Mouse (Mus musculus) stomach, postnatal 0 days (tissue): ENCODE measurements around the gene Lzts3. TPM values are rescaled to one million over a fixed set of nuclear protein-coding genes. Genes with fewer than 3 reads are reported as not detected.

Experiments
- ATAC-seq: fragments of 200-750 bp; cut with Nextera tagmentation; 2 replicates; pipeline ENCODE4 v1.8.0; 2017; ENCODE audit not compliant: low FRiP score, low TSS enrichment
- DNase-seq: peaks from one replicate; pipeline ENCODE4 v3.0.0-alpha.2; 2016; ENCODE audit warnings: low spot score
- H3K27ac ChIP-seq: fragments of 300-500 bp; sonication (generic); replicated peaks from 2 replicates; pipeline ENCODE4 v1.5.1; 2014; ENCODE audit warnings: mild to moderate bottlenecking, control low read depth
- H3K27me3 ChIP-seq: fragments of 300-500 bp; sonication (generic); 2 replicates; pipeline ENCODE4 v1.6.1; 2014; ENCODE audit warnings: low read length; ENCODE audit not compliant: control insufficient read depth, insufficient read depth
- H3K36me3 ChIP-seq: fragments of 300-500 bp; sonication (generic); 2 replicates; pipeline ENCODE4 v1.6.1; 2014; ENCODE audit warnings: low read length, mixed read lengths; ENCODE audit not compliant: control insufficient read depth, insufficient read depth
- H3K4me1 ChIP-seq: fragments of 300-500 bp; sonication (generic); replicated peaks from 2 replicates; pipeline ENCODE4 v1.6.1; 2014; ENCODE audit warnings: antibody characterized with exemption; ENCODE audit not compliant: control insufficient read depth, insufficient read depth
- H3K4me2 ChIP-seq: fragments of 300-500 bp; sonication (generic); replicated peaks from 2 replicates; pipeline ENCODE4 v1.6.1; 2014; ENCODE audit warnings: low read depth, mild to moderate bottlenecking, control low read depth, moderate library complexity
- H3K4me3 ChIP-seq: fragments of 300-500 bp; sonication (generic); 2 replicates; pipeline ENCODE4 v1.5.1; 2014; ENCODE audit warnings: low read depth, low read length, control low read depth
- H3K9ac ChIP-seq: fragments of 300-500 bp; sonication (generic); 2 replicates; pipeline ENCODE4 v1.6.1; 2014; ENCODE audit warnings: mild to moderate bottlenecking, low read length, control low read depth, mixed read lengths
- H3K9me3 ChIP-seq: fragments of 300-500 bp; sonication (generic); 2 replicates; pipeline ENCODE4 v1.6.1; 2016; ENCODE audit warnings: low read length; ENCODE audit not compliant: control insufficient read depth
- CTCF ChIP-seq: IDR thresholded peaks from 2 replicates; pipeline ENCODE4 v1.5.1; 2016; ENCODE audit warnings: antibody characterized with exemption, low read depth, mild to moderate bottlenecking, moderate library complexity
- EP300 ChIP-seq: optimal IDR thresholded peaks from 2 replicates; pipeline ENCODE3; 2016; ENCODE audit warnings: antibody characterized with exemption
- WGBS: fragments of 180-500 bp; shearing (Covaris S2); extraction: QIAGEN DNeasy Blood & Tissue Kit; methylation state at CpG from one replicate; pipeline ENCODE4 v1.1.7; 2014; 5-methylcytosine and 5-hydroxymethylcytosine counted together
- polyA plus RNA-seq: library from polyadenylated mRNA; unstranded; fragments of >200 nt; fragmentation: Nextera tagmentation; extraction: Ambion mirVana; gene quantifications from 2 replicates; pipeline ENCODE4 v1.2.1, GENCODE M21; 2015

Lzts3 gene
- 2.9 and 3.1 TPM in 2 replicates for polyA plus RNA-seq

DNA sequence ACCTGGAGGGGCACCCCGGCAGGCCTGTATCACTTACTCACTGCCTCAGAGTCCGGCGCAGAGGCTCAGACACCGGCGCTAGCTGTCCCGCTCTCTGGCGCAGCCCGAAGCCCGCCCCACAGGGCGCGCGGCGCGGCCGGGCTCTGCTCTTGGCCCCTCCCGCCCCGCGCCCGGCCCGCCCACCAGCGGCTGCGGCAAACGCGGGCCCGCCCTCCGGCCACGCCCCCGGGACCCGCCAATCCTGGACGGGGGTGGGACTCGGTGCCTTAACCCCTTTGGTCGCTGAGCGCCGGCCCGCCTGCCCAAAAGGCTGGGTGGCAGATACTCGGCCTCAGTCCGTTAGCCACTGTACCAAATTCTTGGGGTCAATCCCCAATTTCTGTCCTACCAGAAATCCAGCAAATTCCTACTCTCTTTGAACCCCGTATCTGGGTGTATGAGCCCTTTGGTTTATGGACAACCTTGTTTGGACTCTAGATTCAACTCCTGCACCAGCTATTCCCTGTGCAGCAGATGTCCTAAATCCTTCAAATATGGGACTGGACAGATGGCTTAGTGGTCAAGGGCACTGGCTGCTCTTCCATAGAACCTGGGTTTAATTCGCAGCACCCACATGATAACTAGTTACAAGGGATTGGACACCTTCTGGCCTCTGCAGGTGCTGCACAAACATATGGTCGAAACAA is at the start of gene Lzts3:
Lzts3 (minus strand) TSS at position 120 of the 686 bp plus-strand sequence.
- ATAC-seq = peak; percentile 88

GRCm38 (mm10) chr2:130689011-130689410 is 46.4 kb upstream of the Lzts3 start:
- Histone ChIP-seq H3K9ac (no peak overlapping the region), H3K4me3 (no peak overlapping the region), H3K27me3 (no peaks in the 10 kb centered on the region), H3K9me3 (no peaks in the 10 kb centered on the region), H3K36me3 (0 out of 2 replicates have a peak, but pooled peaks cover 3% of the 10 kb centered on the region), H3K4me2 (no peak overlapping the region), H3K4me1 (no peaks in the 10 kb centered on the region), H3K27ac (no peak overlapping the region)
- DNase-seq = no peak
- TF ChIP-seq EP300 = no peak
- TF ChIP-seq CTCF = no peak
- WGBS = 56% methylated on average over 2 of the region's 2 CpGs
- ATAC-seq = no peak

More for the DNA sequence above, at the start of gene Lzts3:
- no peak for TF ChIP-seq EP300
- TF ChIP-seq CTCF = no peak
- Histone ChIP-seq H3K4me2 (peak within 1 kb of the TSS; percentile 97), H3K4me3 (peak within 1 kb of the TSS; percentile 67), H3K9ac (peak within 1 kb of the TSS; percentile 68), H3K27me3 (no peaks in the 10 kb centered on the region), H3K36me3 (no peaks in the 10 kb centered on the region), H3K27ac (peak within 1 kb of the TSS; percentile 30; the same call in 1 of the 2 replicates), H3K4me1 (no peaks in the 10 kb centered on the region), H3K9me3 (no peaks in the 10 kb centered on the region)
- peak; percentile 96 for DNase-seq
- WGBS = 6% methylated on average over 18 of the region's 40 CpGs

DNA sequence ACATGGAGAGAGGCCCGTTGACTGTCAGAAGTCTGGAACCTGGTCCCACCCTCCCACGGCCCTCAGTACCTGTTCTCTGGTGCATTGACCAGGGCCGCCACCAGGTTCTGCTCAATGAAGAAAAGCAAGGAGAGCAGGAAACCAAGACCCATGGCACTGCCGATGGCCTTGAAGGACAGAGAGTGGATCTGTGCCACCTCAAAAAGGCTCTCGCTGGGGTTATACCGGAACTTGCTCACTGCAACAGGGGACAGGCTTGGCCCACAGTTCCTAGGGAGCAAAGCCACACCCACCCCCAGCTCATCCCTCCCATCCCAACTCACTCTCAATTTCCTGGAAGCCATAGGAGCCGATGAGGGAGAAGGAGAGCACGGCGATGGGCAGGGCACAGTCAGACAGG is 42.8 kb upstream of the Lzts3 start:
- 0 out of 2 replicates have a peak, but pooled peaks cover 3% of the 10 kb centered on the region for H3K36me3 ChIP-seq
- H3K9me3 ChIP-seq = no peaks in the 10 kb centered on the region
- H3K27me3 ChIP-seq = no peaks in the 10 kb centered on the region
- no peak overlapping the region for H3K4me3 ChIP-seq
- WGBS = 85% methylated on average over 9 of the region's 9 CpGs
- TF ChIP-seq CTCF (no peak), EP300 (no peak)
- no peak for DNase-seq
- no peak overlapping the region for H3K4me2 ChIP-seq
- H3K9ac ChIP-seq = no peak overlapping the region
- H3K4me1 ChIP-seq = no peaks in the 10 kb centered on the region
- H3K27ac ChIP-seq = no peak overlapping the region
- no peak for ATAC-seq

- 73% methylated on average over 3 of the region's 3 CpGs for WGBS
- Histone ChIP-seq H3K4me1 (no peaks in the 10 kb centered on the region), H3K9me3 (no peaks in the 10 kb centered on the region), H3K4me2 (no peak overlapping the region), H3K4me3 (no peak overlapping the region), H3K9ac (no peak overlapping the region), H3K27ac (no peak overlapping the region), H3K27me3 (no peaks in the 10 kb centered on the region), H3K36me3 (peaks cover 13% of the 10 kb centered on the region)
- ATAC-seq = no peak
- DNase-seq = no peak
- no peak for TF ChIP-seq CTCF
- TF ChIP-seq EP300 = no peak
Observed at GRCm38 (mm10) chr2:130681531-130681930, 38.9 kb upstream of the Lzts3 start.

DNA sequence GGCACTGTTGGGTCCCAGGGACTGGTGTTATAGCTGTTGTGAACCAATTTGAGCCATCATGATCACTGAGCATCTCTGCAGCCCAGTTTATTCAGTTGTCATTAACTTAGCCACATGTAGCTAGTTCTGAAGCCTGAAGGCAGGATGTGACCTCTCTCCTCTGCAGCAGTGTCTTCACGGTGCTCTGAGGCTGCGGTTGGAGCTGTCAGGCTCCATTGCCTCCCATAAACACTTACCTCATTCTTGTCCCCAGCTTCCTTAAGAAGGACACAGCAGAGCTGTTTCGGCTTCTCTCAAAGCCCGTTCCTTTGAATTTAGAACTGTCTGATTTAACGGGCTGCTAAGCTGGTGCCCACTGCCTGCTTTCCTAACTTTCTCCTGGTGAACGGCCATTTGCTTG is 37.3 kb upstream of the Lzts3 start:
- H3K36me3 ChIP-seq = peaks cover 26% of the 10 kb centered on the region
- H3K27me3 ChIP-seq = no peaks in the 10 kb centered on the region
- no peak overlapping the region for H3K9ac ChIP-seq
- no peaks in the 10 kb centered on the region for H3K9me3 ChIP-seq
- H3K27ac ChIP-seq = no peak overlapping the region
- H3K4me1 ChIP-seq = no peaks in the 10 kb centered on the region
- 95% methylated on average over 6 of the region's 6 CpGs for WGBS
- TF ChIP-seq EP300 (no peak), CTCF (no peak)
- ATAC-seq (no peak), DNase-seq (no peak)
- H3K4me2 ChIP-seq = no peak overlapping the region
- no peak overlapping the region for H3K4me3 ChIP-seq

DNA sequence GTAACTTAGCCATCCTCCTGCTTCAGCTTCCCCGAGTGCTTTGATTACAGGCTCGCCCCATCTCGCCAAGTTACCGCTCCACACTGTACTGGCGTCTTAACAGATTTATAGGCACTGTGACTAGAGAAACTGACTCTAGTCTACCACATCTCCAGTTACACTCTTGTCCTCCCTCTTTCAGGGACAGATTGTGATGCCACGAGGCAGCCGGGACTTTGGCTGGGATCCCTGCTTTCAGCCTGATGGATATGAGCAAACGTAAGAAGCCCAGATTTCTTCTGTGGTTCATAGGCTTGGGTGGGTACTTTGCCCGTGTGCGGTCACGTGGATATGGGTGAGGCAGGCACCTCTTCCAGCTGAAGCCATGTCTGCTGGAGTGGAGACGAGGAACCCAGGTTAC is 36.6 kb upstream of the Lzts3 start:
- peaks cover 26% of the 10 kb centered on the region for H3K36me3 ChIP-seq
- 92% methylated on average over 12 of the region's 12 CpGs for WGBS
- no peak for DNase-seq

More for the DNA sequence above, 36.6 kb upstream of the Lzts3 start:
- H3K27ac ChIP-seq = no peak overlapping the region
- no peak overlapping the region for H3K9ac ChIP-seq
- TF ChIP-seq CTCF (no peak), EP300 (no peak)
- H3K4me2 ChIP-seq = no peak overlapping the region
- no peak overlapping the region for H3K4me3 ChIP-seq
- no peaks in the 10 kb centered on the region for H3K9me3 ChIP-seq
- no peaks in the 10 kb centered on the region for H3K4me1 ChIP-seq
- no peaks in the 10 kb centered on the region for H3K27me3 ChIP-seq
- ATAC-seq = no peak
